Mouse (Mus musculus) megakaryocyte, adult 5-6 weeks (primary cell): ENCODE data around the gene Txnrd1. TPM values are rescaled to one million over a fixed set of nuclear protein-coding genes. Genes with fewer than 3 reads are reported as not detected.
A peak's percentile ranks its signal among the peaks of the same experiment; 100 is the strongest.

Source experiments
- ATAC-seq: 2 replicates; pipeline ENCODE4 v1.8.0; 2016; ENCODE audit warnings: mild to moderate bottlenecking, inconsistent platforms; ENCODE audit not compliant: poor library complexity, severe bottlenecking
- total RNA-seq, 2 experiments: library from RNA; stranded (forward) in 1 of 2; stranded (reverse) in 1 of 2; fragments of 153-499, 151-499 nt in 1 of 2; fragments of 221-1000, 200-1000 nt in 1 of 2; gene quantifications; 2 replicates each; pipeline versions ENCODE4 v1.2.3 to v1.2.4; 2015 to 2017

Gene Txnrd1
- total RNA-seq, 2 experiments from 2014 or later = 29.6 to 59.5 TPM

- no peak for ATAC-seq
Measured at GRCm38 (mm10) chr10:82817514-82817913, 16.2 kb upstream of the Txnrd1 start.

- no peak for ATAC-seq
Measured at GRCm38 (mm10) chr10:82817936-82818335, 15.8 kb upstream of the Txnrd1 start.

- ATAC-seq = no peak
Measured at GRCm38 (mm10) chr10:82818661-82819060, 15.1 kb upstream of the Txnrd1 start.

- ATAC-seq = no peak
Measured at GRCm38 (mm10) chr10:82823108-82823778, 10.5 kb upstream of the Txnrd1 start.

- ATAC-seq = no peak
Measured at GRCm38 (mm10) chr10:82823779-82824177, 10.0 kb upstream of the Txnrd1 start.

GRCm38 (mm10) chr10:82824541-82824940 lies 9.2 kb upstream of the Txnrd1 start:
- ATAC-seq = no peak

- ATAC-seq = no peak
Measured at GRCm38 (mm10) chr10:82826516-82826915, 7.2 kb upstream of the Txnrd1 start.

- ATAC-seq = no peak
Measured at GRCm38 (mm10) chr10:82835898-82836297, 2.1 kb downstream of the Txnrd1 start.

- ATAC-seq = no peak
Measured at GRCm38 (mm10) chr10:82838390-82838789, 4.6 kb downstream of the Txnrd1 start.

- no peak for ATAC-seq
Measured at GRCm38 (mm10) chr10:82844090-82844489, 10.3 kb downstream of the Txnrd1 start.

GRCm38 (mm10) chr10:82844731-82845130 lies 11.0 kb downstream of the Txnrd1 start:
- no peak for ATAC-seq

GRCm38 (mm10) chr10:82847821-82848459 lies 14.2 kb downstream of the Txnrd1 start:
- no peak for ATAC-seq

GRCm38 (mm10) chr10:82849686-82850353 lies 16.1 kb downstream of the Txnrd1 start:
- ATAC-seq = no peak

- ATAC-seq = no peak
Measured at GRCm38 (mm10) chr10:82850354-82850752, 16.6 kb downstream of the Txnrd1 start.

- ATAC-seq = no peak
Measured at GRCm38 (mm10) chr10:82851751-82852150, 18.0 kb downstream of the Txnrd1 start.

GRCm38 (mm10) chr10:82858032-82858680 lies 24.4 kb downstream of the Txnrd1 start:
- peak; percentile 13; the same call in 1 of the 2 replicates for ATAC-seq

- peak; percentile 75 for ATAC-seq
Measured at GRCm38 (mm10) chr10:82858691-82859532, 25.2 kb downstream of the Txnrd1 start.

- 0 out of 2 replicates have a peak, but pooled peaks have one; percentile 7 for ATAC-seq
Measured at GRCm38 (mm10) chr10:82859533-82859915, 25.8 kb downstream of the Txnrd1 start.

- ATAC-seq = peak; percentile 47
Measured at GRCm38 (mm10) chr10:82860181-82860928, 26.6 kb downstream of the Txnrd1 start.

GRCm38 (mm10) chr10:82860929-82861315 lies 27.2 kb downstream of the Txnrd1 start:
- ATAC-seq = no peak
